ENCODE assay signal across 9 mouse cellular contexts in the genomic region with DNA sequence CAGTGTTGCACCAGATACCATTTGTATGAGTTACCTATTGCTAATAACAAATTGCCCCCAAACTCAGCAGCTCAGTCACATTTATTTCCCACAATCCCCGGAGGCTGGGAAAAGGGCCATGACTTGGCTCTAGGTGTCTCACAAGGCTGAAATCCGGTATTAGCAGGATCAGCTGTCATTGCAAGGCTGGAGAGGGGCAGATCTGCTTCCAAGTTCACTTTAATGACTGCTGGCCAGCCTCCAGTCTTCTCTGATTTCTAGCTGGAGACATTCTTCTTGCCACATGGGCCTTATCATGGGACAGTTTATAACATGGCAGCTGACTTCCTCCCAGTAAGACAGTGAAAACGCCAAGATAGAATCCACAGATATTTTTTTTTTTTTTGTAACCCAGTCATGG.
DNase-seq lines count a peak whose midpoint lies in the region; ATAC-seq lines count a peak whose summit lies in the region.
"Had no signal": no experiment of that assay in that cellular context is flagged by ENCODE, and none has a peak within 500 bp of the region (broad histone marks: within the 10 kb centered on the region; RNA-seq: fewer than 3 reads in every experiment).

No protein-coding gene starts in this region.

- no peaks in the 10 kb centered on the region for H3K9me3 ChIP-seq in kidney, embryonic 16.5 days (ENCODE audit: low read length)
- no peaks in the 10 kb centered on the region for H3K9me3 ChIP-seq in stomach, embryonic 15.5 days

- peak overlapping the region; percentile 73 for H3K27ac ChIP-seq in kidney, embryonic 16.5 days (ENCODE audit: low read length)
- peak overlapping the region; percentile 53; the same call in 1 of the 2 replicates for H3K27ac ChIP-seq in stomach, embryonic 15.5 days
- H3K27ac ChIP-seq: liver, embryonic 14.5 days had no signal

- intact Hi-C loops in left cerebral cortex, postnatal 4 days (cut with DNase I) = no loop called here
- intact Hi-C loops in left cerebral cortex, postnatal 25 days (cut with DNase I) = no loop called here

- H3K4me3 ChIP-seq in kidney, embryonic 16.5 days (ENCODE audit: low read length) = no peak overlapping the region
- H3K4me3 ChIP-seq in stomach, embryonic 15.5 days (replicated peaks) = no peak overlapping the region

- peak; percentile 92 for ATAC-seq in kidney, embryonic 16.5 days (ENCODE audit: low FRiP score, low TSS enrichment)
- peak; percentile 60; the same call in 1 of the 2 replicates for ATAC-seq in stomach, embryonic 15.5 days (ENCODE audit: insufficient read depth, low FRiP score, low read depth)

- no peak overlapping the region for H3K9ac ChIP-seq in kidney, embryonic 16.5 days (replicated peaks; ENCODE audit: low read length)
- no peak overlapping the region for H3K9ac ChIP-seq in stomach, embryonic 15.5 days
- H3K9ac ChIP-seq: liver, embryonic 14.5 days had no signal

- 21% methylated on average over 3 of the region's 3 CpGs for WGBS in kidney, embryonic 16.5 days
- 33% methylated on average over 3 of the region's 3 CpGs for WGBS in stomach, embryonic 15.5 days

- H3K4me1 ChIP-seq in kidney, embryonic 16.5 days (ENCODE audit: insufficient read depth, low read length) = peaks cover 8% of the 10 kb centered on the region; the same call in 1 of the 2 replicates
- no peaks in the 10 kb centered on the region for H3K4me1 ChIP-seq in stomach, embryonic 15.5 days

- DNase-seq in left cerebral cortex, postnatal 4 days = peak; percentile 72
- no peak for DNase-seq in left cerebral cortex, postnatal 25 days (ENCODE audit: low spot score in 2 of 2)
- peak; percentile 74 for DNase-seq in gastrocnemius, postnatal 10 days
- DNase-seq in natural killer cell, adult 2 months (ENCODE audit: low spot score in 2 of 2) = no peak
- no peak for DNase-seq in right cerebral cortex, adult 2 months (ENCODE audit: low spot score in 2 of 2)
- no peak for DNase-seq in MN1 (ENCODE audit: low spot score)

- H3K36me3 ChIP-seq in kidney, embryonic 16.5 days (ENCODE audit: insufficient read depth, low read length) = no peaks in the 10 kb centered on the region
- no peaks in the 10 kb centered on the region for H3K36me3 ChIP-seq in stomach, embryonic 15.5 days

- no peak overlapping the region for H3K4me2 ChIP-seq in kidney, embryonic 16.5 days (replicated peaks; ENCODE audit: low read depth, low read length)
- H3K4me2 ChIP-seq in stomach, embryonic 15.5 days = no peak overlapping the region

- no peaks in the 10 kb centered on the region for H3K27me3 ChIP-seq in kidney, embryonic 16.5 days (ENCODE audit: insufficient read depth, low read length)
- no peaks in the 10 kb centered on the region for H3K27me3 ChIP-seq in stomach, embryonic 15.5 days (replicated peaks)

Comparison
In these comparisons a context has a peak if more than half of its experiments do, and no peak if none do; other contexts are left out.
1. DNase-seq: peak in left cerebral cortex, postnatal 4 days (single experiment) and gastrocnemius, postnatal 10 days (single experiment); none in left cerebral cortex, postnatal 25 days (0 of 2), natural killer cell, adult 2 months (0 of 2), right cerebral cortex, adult 2 months (0 of 2) and MN1 (single experiment).